Mouse (Mus musculus): ENCODE results near the gene Klhl35. TPM values are rescaled to one million over a fixed set of nuclear protein-coding genes. Genes with fewer than 3 reads are reported as not detected.

The Klhl35 gene
- 1.2 and 1.8 TPM in 2 replicates for polyA plus RNA-seq (2015; fragmentation: Nextera tagmentation; extraction: Ambion mirVana)

GRCm38 (mm10) chr7:99465811-99466210 is at the start of gene Klhl35:
TSS of gene Klhl35 (plus strand) at chr7:99466004.
- Histone ChIP-seq H3K4me1 (ENCODE audit: insufficient read depth, low read depth, low read length) (peaks cover 15% of the 10 kb centered on the region; the same call in 1 of the 2 replicates), H3K27me3 (replicated peaks; ENCODE audit: insufficient read depth, low read length) (no peaks in the 10 kb centered on the region), H3K9me3 (ENCODE audit: low read length) (no peaks in the 10 kb centered on the region), H3K4me3 (ENCODE audit: low read depth, low read length) (no peak within 1 kb of the TSS), H3K4me2 (replicated peaks; ENCODE audit: low read depth, low read length) (no peak within 1 kb of the TSS), H3K9ac (replicated peaks; ENCODE audit: low read depth) (no peak within 1 kb of the TSS), H3K27ac (ENCODE audit: low read length) (no peak within 1 kb of the TSS), H3K36me3 (ENCODE audit: insufficient read depth, low read length) (no peaks in the 10 kb centered on the region)
- no peak for TF ChIP-seq CTCF (IDR thresholded peaks at IDR 0.05)
- TF ChIP-seq EP300 (IDR thresholded peaks at IDR 0.05), result no peak
- 34% methylated on average over 8 of the region's 8 CpGs for WGBS
- ATAC-seq, result no peak
- DNase-seq (ENCODE audit: low spot score), result peak; percentile 70

DNA sequence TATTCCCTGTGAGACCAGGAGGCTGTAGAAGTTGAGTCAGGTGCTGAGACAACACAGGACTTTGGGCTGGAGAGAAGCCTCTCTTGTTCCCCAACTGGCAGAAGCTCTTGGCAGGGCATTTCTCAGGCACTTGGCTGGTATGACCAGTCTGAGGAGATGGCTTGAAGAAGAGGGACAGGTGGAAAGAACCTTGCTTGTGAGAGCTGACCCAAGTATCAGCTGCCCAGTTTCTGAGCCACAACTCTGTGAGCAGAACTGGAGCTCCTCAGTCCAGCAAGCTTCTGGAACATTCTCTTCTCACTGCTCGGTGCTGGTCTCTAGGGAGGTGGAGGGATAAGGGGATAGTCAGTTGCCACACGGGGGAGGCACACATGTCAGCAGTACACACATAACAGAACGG is 46.5 kb upstream of the Klhl35 start:
- no peak overlapping the region for H3K4me3 ChIP-seq (ENCODE audit: low read depth, low read length)
- H3K36me3 ChIP-seq (ENCODE audit: insufficient read depth, low read length), result no peaks in the 10 kb centered on the region
- H3K27me3 ChIP-seq (replicated peaks; ENCODE audit: insufficient read depth, low read length), result no peaks in the 10 kb centered on the region
- WGBS, result 75% methylated on average over 3 of the region's 3 CpGs
- ATAC-seq, result no peak
- no peaks in the 10 kb centered on the region for H3K9me3 ChIP-seq (ENCODE audit: low read length)
- H3K27ac ChIP-seq (ENCODE audit: low read length), result no peak overlapping the region
- H3K9ac ChIP-seq (replicated peaks; ENCODE audit: low read depth), result no peak overlapping the region
- TF ChIP-seq EP300 (IDR thresholded peaks at IDR 0.05) (no peak), CTCF (IDR thresholded peaks at IDR 0.05) (no peak)
- no peak overlapping the region for H3K4me2 ChIP-seq (replicated peaks; ENCODE audit: low read depth, low read length)
- DNase-seq (ENCODE audit: low spot score), result no peak
- H3K4me1 ChIP-seq (ENCODE audit: insufficient read depth, low read depth, low read length), result no peaks in the 10 kb centered on the region

DNA sequence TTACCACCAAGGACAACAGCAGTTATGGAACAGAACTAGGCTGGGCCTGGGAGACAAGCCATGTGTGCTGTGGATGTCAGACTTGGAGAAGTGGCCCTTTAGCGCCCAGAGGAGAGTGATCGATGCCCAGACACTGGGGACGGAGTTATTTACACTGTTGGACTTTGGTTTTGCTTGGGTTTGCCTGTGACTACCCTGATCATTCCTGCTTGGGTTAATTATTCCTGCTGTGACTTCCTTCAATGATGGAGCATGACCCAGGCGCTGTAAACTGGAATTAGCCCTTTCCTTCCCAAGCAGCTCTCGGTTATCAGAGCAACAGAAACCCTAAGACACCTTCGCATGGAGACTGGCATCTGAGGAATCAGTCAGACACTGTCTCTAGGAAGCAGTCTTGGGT is 44.8 kb upstream of the Klhl35 start:
- Histone ChIP-seq H3K9me3 (ENCODE audit: low read length) (no peaks in the 10 kb centered on the region), H3K9ac (replicated peaks; ENCODE audit: low read depth) (no peak overlapping the region), H3K27ac (ENCODE audit: low read length) (no peak overlapping the region), H3K4me2 (replicated peaks; ENCODE audit: low read depth, low read length) (no peak overlapping the region), H3K4me3 (ENCODE audit: low read depth, low read length) (no peak overlapping the region), H3K36me3 (ENCODE audit: insufficient read depth, low read length) (no peaks in the 10 kb centered on the region), H3K4me1 (ENCODE audit: insufficient read depth, low read depth, low read length) (no peaks in the 10 kb centered on the region), H3K27me3 (replicated peaks; ENCODE audit: insufficient read depth, low read length) (no peaks in the 10 kb centered on the region)
- WGBS, result 88% methylated on average over 6 of the region's 6 CpGs
- DNase-seq (ENCODE audit: low spot score) (no peak), ATAC-seq (no peak)
- TF ChIP-seq EP300 (IDR thresholded peaks at IDR 0.05), result no peak
- no peak for TF ChIP-seq CTCF (IDR thresholded peaks at IDR 0.05)

GRCm38 (mm10) chr7:99424538-99425155 is 41.2 kb upstream of the Klhl35 start:
- ATAC-seq (no peak; the same call in 1 of the 2 replicates), DNase-seq (ENCODE audit: low spot score) (no peak)
- Histone ChIP-seq H3K9ac (replicated peaks; ENCODE audit: low read depth) (no peak overlapping the region), H3K27ac (ENCODE audit: low read length) (no peak overlapping the region), H3K4me1 (ENCODE audit: insufficient read depth, low read depth, low read length) (no peaks in the 10 kb centered on the region), H3K9me3 (ENCODE audit: low read length) (no peaks in the 10 kb centered on the region), H3K4me2 (replicated peaks; ENCODE audit: low read depth, low read length) (no peak overlapping the region), H3K4me3 (ENCODE audit: low read depth, low read length) (no peak overlapping the region), H3K27me3 (replicated peaks; ENCODE audit: insufficient read depth, low read length) (no peaks in the 10 kb centered on the region), H3K36me3 (ENCODE audit: insufficient read depth, low read length) (no peaks in the 10 kb centered on the region)
- TF ChIP-seq EP300 (IDR thresholded peaks at IDR 0.05) (no peak), CTCF (IDR thresholded peaks at IDR 0.05) (no peak)
- WGBS, result 43% methylated on average over 7 of the region's 8 CpGs

DNA sequence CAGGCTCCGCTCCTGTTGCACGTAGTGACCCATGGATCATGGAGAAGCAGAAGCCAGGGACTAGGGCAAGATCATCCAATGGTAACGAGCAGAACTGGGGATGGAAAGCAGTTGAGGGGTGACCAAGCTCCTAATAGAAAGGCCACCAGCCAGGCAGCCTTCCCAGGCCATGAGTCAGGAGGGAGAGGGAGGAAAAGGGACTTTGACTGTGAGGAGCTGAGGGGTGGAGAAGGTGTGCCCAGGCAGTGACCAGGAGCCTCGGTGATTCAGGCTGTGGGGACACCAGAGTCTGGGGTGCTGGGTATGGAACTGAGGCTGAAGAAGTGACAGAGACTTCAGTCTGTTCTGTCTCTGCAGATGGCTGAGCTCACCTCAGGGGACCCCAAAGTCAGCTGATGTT is 40.1 kb upstream of the Klhl35 start:
- ATAC-seq (no peak), DNase-seq (ENCODE audit: low spot score) (no peak)
- H3K27ac ChIP-seq (ENCODE audit: low read length), result no peak overlapping the region
- H3K9me3 ChIP-seq (ENCODE audit: low read length), result no peaks in the 10 kb centered on the region
- no peaks in the 10 kb centered on the region for H3K27me3 ChIP-seq (replicated peaks; ENCODE audit: insufficient read depth, low read length)
- TF ChIP-seq CTCF (IDR thresholded peaks at IDR 0.05) (no peak), EP300 (IDR thresholded peaks at IDR 0.05) (no peak)
- H3K36me3 ChIP-seq (ENCODE audit: insufficient read depth, low read length), result no peaks in the 10 kb centered on the region
- H3K9ac ChIP-seq (replicated peaks; ENCODE audit: low read depth), result no peak overlapping the region
- no peak overlapping the region for H3K4me2 ChIP-seq (replicated peaks; ENCODE audit: low read depth, low read length)
- no peaks in the 10 kb centered on the region for H3K4me1 ChIP-seq (ENCODE audit: insufficient read depth, low read depth, low read length)
- H3K4me3 ChIP-seq (ENCODE audit: low read depth, low read length), result no peak overlapping the region
- WGBS, result 89% methylated on average over 4 of the region's 4 CpGs

GRCm38 (mm10) chr7:99427031-99427430 is 38.8 kb upstream of the Klhl35 start:
- 70% methylated on average over 10 of the region's 10 CpGs for WGBS
- DNase-seq (ENCODE audit: low spot score), result no peak
- no peak for ATAC-seq
- H3K9me3 ChIP-seq (ENCODE audit: low read length), result no peaks in the 10 kb centered on the region
- H3K27ac ChIP-seq (ENCODE audit: low read length), result no peak overlapping the region
- no peaks in the 10 kb centered on the region for H3K27me3 ChIP-seq (replicated peaks; ENCODE audit: insufficient read depth, low read length)
- no peaks in the 10 kb centered on the region for H3K36me3 ChIP-seq (ENCODE audit: insufficient read depth, low read length)
- no peak overlapping the region for H3K4me2 ChIP-seq (replicated peaks; ENCODE audit: low read depth, low read length)
- H3K4me3 ChIP-seq (ENCODE audit: low read depth, low read length), result no peak overlapping the region
- TF ChIP-seq CTCF (IDR thresholded peaks at IDR 0.05) (no peak), EP300 (IDR thresholded peaks at IDR 0.05) (no peak)
- H3K4me1 ChIP-seq (ENCODE audit: insufficient read depth, low read depth, low read length), result no peaks in the 10 kb centered on the region
- H3K9ac ChIP-seq (replicated peaks; ENCODE audit: low read depth), result no peak overlapping the region

DNA sequence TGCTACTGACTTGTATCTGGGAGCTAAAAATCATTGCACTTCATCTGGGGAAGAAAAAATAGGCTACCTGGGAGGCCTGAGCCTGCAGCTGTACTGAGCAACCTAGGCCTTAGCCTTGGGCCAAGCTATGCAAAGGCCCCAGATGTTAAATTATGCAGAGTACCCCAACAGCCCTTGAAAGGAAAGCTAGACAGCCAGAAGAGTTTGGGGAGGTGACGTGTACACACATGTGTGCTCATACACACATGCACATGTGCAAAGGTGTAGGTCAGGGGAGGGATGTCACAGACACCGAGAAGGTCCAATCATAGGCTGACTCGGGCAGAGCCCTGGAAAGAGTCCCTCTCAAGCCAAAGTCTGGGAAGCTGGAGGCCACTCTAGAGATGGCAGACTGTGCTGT is 37.8 kb upstream of the Klhl35 start:
- no peak for DNase-seq (ENCODE audit: low spot score)
- Histone ChIP-seq H3K4me2 (replicated peaks; ENCODE audit: low read depth, low read length) (no peak overlapping the region), H3K9ac (replicated peaks; ENCODE audit: low read depth) (no peak overlapping the region), H3K4me3 (ENCODE audit: low read depth, low read length) (no peak overlapping the region), H3K27ac (ENCODE audit: low read length) (no peak overlapping the region), H3K27me3 (replicated peaks; ENCODE audit: insufficient read depth, low read length) (no peaks in the 10 kb centered on the region), H3K9me3 (ENCODE audit: low read length) (no peaks in the 10 kb centered on the region), H3K4me1 (ENCODE audit: insufficient read depth, low read depth, low read length) (no peaks in the 10 kb centered on the region), H3K36me3 (ENCODE audit: insufficient read depth, low read length) (no peaks in the 10 kb centered on the region)
- TF ChIP-seq CTCF (IDR thresholded peaks at IDR 0.05), result no peak
- TF ChIP-seq EP300 (IDR thresholded peaks at IDR 0.05), result no peak
- no peak for ATAC-seq
- WGBS, result 92% methylated on average over 3 of the region's 3 CpGs

Measured in lung, postnatal 0 days (tissue).